Mouse (Mus musculus): ENCODE measurements around the gene Slc38a7. TPM values are rescaled to one million over a fixed set of nuclear protein-coding genes. Genes with fewer than 3 reads are reported as not detected.
"Not testable (repeated sequence)": the region's sequence is repeated elsewhere in the genome, so short reads cannot be mapped to it uniquely, and the experiment has no call there.

Slc38a7 gene
- total RNA-seq, 4 experiments from 2014 or later, result 21.9 to 27.3 (median 26.1) TPM

DNA sequence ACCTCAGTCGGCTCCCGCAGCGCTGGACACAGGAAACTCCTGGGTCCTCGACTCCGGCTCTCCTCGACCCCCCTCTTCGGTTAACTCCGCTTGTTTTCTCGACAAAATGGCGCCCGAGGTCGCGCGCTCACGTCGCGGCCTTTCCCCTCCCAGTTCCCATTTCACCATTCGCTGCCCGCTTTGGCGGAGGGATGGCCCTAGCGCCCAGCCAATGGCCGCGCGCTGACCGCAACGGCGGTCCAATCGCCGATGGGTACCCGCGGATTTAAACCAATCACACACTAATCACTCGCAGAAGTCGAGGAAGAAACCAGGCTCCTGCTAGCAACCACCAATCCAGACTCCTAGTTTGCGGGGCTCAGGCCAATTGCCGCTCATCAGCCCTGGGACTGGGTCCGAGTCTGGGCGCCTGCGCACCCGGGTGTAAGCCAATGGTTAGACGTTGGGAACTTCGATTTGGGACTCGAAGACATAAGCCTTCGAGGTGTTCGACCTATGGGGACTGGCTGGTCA, 46.0 kb downstream of the Slc38a7 start, which contains the start of gene Cnot1:
Cnot1 (minus strand) TSS at position 134 of the 513 bp plus-strand sequence.
- DNase-seq, result peak; percentile 98

DNA sequence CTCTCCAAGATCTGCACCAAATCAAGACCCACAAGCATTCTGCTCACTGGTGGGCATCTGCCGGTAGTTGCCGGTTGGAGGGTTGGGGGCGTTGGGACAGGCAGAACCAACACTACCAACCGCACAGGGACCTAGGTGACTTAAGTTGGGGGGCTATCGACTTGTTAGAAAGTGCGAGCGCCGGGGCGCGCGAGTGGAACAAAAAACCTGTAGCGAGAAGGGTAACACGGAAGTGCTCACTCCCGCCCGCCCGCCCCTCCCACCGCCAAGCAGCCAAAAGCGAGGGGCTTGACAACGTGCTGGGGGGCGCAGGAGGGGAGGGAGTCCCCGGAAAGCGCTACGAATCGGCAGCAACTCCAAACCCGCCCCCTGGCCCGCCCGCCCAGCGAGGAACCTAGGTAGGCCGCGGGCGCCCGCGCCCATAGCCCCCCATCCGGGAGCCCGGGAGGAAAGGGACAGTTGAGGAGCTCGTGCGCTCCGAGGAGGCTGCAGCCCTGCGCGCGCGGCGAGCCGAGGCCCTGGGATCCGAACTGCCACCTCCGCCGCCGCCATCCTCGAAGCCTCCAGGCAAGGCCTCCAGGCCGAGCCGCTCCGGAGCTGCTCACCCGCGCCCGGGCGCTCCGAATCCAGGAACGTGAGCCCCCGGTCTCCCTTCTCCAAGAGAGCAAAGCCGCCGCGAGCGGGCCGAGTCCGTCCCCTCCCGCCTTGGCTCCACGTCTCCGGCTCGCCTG, 46.7 kb downstream of the Slc38a7 start:
- peak; percentile 19 for DNase-seq

DNA sequence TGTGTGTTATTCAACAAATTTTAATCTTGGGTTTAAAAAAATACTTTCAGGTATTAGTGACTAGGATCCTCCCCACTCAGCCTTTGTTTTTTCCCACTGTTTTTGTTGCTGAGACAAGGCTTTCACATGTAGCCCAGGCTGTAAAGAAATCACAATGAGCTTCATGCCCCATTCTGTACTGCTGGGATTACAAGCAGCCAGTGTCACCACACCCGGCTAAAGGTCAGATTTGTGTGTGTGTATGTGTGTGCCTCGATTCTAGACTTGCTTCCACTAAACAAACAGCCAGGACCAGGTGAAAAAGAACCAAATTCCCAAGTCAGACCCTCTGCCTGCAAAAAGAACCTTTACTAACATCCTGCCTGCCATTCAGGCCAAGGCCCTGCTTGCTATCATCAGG, 47.9 kb downstream of the Slc38a7 start:
- DNase-seq, result no peak

DNA sequence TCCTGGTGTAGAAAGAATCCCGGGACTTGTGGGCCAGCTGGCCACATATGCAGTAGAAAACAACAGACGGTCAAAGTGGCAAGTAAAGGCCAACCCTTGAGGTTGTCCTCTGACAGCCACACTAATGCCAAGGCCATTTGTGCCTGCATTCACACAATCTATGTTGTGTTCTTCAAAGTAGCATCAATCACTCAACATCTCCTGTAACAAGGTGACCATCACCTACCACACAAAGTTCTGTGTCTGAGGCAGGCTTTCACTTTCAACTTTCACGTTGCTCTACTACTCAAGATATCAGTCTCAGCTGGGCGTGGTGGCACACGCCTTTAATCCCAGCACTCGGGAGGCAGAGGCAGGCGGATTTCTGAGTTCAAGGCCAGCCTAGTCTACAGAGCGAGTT, 51.1 kb downstream of the Slc38a7 start:
- DNase-seq, result no peak

DNA sequence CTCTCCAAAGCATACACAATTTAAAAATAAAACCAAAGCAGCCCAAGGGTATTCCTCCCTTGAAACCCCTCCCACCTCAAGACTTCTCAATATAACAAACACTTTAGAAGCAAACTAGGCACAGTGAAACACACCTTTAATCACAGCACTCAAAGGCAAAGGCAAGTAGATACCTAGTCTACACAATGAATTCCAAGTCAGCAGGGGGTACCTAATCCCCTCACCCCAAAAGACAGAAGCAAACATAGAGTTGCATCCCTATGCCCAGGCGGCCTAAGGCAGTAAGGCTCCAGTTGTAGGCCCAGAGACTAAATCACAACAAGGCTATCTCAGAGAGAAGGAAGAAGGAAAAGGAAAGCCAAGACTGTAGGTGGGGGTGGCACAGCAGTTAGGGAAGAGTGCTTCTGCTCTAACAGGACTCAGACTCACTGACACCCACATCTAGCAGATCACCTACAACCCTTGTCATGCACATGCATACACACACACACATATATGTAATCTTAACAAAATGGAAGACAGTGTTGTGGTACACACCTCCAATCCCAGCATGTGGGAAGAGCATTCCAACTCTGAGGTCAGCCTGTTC, 51.8 kb downstream of the Slc38a7 start:
- no peak for DNase-seq

DNA sequence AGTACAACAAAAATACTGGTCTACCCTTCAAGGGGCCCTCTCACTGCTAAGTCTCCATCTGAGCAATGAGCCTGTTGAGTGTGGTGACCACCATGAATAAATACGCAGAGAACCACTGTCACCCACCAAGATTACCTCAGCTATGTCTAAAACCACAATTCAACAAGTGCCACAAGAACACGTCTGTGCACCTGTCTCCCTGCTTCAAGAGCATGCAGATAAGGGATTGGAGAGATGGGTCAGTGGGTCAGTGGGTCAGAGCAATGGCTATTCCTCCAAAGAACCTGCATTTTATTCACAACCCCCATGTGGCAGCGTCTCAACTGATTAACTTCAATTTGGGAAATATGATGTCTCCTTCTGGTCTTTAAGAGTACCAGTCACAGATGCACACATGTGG, 53.0 kb downstream of the Slc38a7 start:
- DNase-seq, result no peak

DNA sequence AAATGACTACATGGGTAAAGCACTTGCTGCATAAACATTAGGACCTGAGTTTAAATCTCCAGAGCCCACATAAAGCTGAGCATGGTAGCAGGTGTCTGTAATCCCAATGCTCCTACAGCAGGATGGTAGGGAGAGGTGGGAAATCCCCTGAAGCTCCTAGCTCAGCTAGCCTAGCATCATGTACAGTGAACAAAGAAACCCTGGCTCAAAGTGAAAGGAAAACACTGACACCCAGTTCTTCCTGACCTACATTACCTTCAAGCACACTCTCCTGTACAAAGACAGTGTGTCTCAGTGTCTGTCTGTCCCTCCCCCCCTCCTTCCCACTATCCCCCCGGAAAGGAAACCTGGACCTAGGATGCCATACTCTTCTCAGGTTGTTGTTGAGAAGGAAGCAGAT, 53.4 kb downstream of the Slc38a7 start:
- DNase-seq, result no peak

DNA sequence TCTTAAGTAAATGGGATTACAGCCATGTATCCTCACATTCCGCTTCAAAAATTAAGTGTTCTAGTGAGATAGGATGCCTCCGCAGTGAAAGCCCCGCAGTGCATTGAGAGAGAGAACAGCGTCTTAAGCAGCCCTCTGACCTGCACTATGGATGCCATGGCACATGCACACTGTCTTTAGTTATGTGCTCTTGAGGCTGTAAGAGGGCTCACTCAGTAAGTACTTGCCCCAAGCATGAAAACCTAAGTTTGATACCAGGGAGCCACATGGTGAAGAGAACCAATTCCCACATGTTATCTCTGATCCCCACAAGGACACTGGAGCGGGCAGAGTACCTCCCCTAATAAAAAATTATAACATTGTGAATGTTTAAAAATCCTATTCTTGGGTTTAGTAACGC, 54.2 kb downstream of the Slc38a7 start:
- DNase-seq, result no peak

DNA sequence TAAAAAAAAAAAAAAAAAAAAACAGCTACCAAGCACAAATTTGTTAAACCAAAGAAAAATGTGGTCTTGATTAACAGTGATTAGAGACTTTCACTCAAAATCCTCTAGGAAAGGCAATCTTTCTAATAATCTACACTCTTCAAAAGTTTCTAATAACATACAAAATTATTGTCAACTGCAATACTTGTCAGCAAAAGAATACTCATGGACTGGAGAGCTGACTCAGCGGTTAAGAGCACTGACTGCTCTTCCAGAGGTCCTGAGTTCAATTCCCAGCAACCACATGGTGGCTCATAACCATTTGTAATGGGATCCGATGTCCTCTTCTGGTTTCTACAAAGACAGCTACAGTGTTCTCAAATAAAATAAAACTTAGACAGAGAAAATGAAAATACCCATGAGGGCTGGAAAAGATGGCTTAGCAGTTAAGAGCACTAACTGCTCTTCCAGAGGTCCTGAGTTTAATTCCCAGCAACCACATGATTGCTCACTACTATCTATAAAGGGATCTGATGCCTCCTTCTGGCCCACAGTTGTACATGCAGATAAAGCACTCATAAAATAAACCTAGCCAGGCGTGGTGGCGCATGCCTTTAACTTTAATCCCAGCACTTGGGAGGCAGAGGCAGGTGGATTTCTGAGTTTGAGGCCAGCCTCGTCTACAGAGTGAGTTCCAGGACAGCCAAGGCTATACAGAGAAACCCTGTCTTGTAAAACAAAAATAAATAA, 57.8 kb downstream of the Slc38a7 start:
- not testable (repeated sequence) for DNase-seq

Other genes starting within 250 kb of the Slc38a7 start
- gene Gins3, start 220.1 kb downstream of the Slc38a7 start, total RNA-seq (2022), result 1 to 10 TPM; 2.8 to 5.0 (median 3.2) TPM
- 10 to 100 TPM; 28.1 to 50.5 (median 39.7) TPM for gene Ndrg4, start 176.6 kb downstream of the Slc38a7 start, total RNA-seq (2022)
- gene Setd6, start 137.7 kb downstream of the Slc38a7 start, total RNA-seq (2022), result 10 to 100 TPM; 27.1 to 44.1 (median 39.6) TPM
- 100 to 1,000 TPM; 150 to 189 (median 178) TPM for gene Cnot1, start 46.1 kb downstream of the Slc38a7 start, total RNA-seq (2022)
- gene Sap18b, start 28.2 kb downstream of the Slc38a7 start, total RNA-seq (2022), result 100 to 1,000 TPM in 2 of 4 experiments, 10 to 100 TPM in 2; 70.8 to 216 (median 120) TPM
- 100 to 1,000 TPM; 137 to 150 (median 143) TPM for gene Got2, start 35.0 kb upstream of the Slc38a7 start, total RNA-seq (2022)